Mouse (Mus musculus) brain, embryonic 18.5 days (tissue): ENCODE measurements around the gene Sun1.

Experiments used
- DNase-seq: peaks from one replicate; pipeline ENCODE4 v3.0.0-alpha.2; 2012; ENCODE audit warnings: low read depth, low spot score

Sun1 gene

GRCm38 (mm10) chr5:139251736-139252080 is 51.3 kb downstream of the Sun1 start:
- no peak for DNase-seq

- DNase-seq: peak; percentile 99
Measured at GRCm38 (mm10) chr5:139252081-139252909, 51.9 kb downstream of the Sun1 start, which contains the start of gene Get4. Gene Get4, plus strand, starts transcription at chr5:139252324.

- DNase-seq: no peak
Measured at GRCm38 (mm10) chr5:139252910-139253245, 52.4 kb downstream of the Sun1 start.

GRCm38 (mm10) chr5:139253301-139253741 is 52.9 kb downstream of the Sun1 start:
- no peak for DNase-seq

- no peak for DNase-seq
Measured at GRCm38 (mm10) chr5:139254938-139255337, 54.5 kb downstream of the Sun1 start.

GRCm38 (mm10) chr5:139255777-139256176 is 55.3 kb downstream of the Sun1 start:
- no peak for DNase-seq

GRCm38 (mm10) chr5:139256211-139256765 is 55.9 kb downstream of the Sun1 start:
- no peak for DNase-seq

GRCm38 (mm10) chr5:139257265-139257664 is 56.8 kb downstream of the Sun1 start:
- DNase-seq: no peak

GRCm38 (mm10) chr5:139257818-139258217 is 57.4 kb downstream of the Sun1 start:
- no peak for DNase-seq

GRCm38 (mm10) chr5:139258371-139259035 is 58.1 kb downstream of the Sun1 start:
- no peak for DNase-seq

- no peak for DNase-seq
Measured at GRCm38 (mm10) chr5:139259853-139260252, 59.4 kb downstream of the Sun1 start.

- DNase-seq: no peak
Measured at GRCm38 (mm10) chr5:139261403-139261802, 61.0 kb downstream of the Sun1 start.

GRCm38 (mm10) chr5:139267661-139268060 is 67.2 kb downstream of the Sun1 start:
- no peak for DNase-seq

GRCm38 (mm10) chr5:139270806-139271521 is 70.5 kb downstream of the Sun1 start:
- no peak for DNase-seq

- DNase-seq: no peak
Measured at GRCm38 (mm10) chr5:139271994-139272554, 71.6 kb downstream of the Sun1 start.

- no peak for DNase-seq
Measured at GRCm38 (mm10) chr5:139277287-139277686, 76.8 kb downstream of the Sun1 start.

GRCm38 (mm10) chr5:139281373-139282112 is 81.1 kb downstream of the Sun1 start:
- DNase-seq: no peak

GRCm38 (mm10) chr5:139282191-139282590 is 81.8 kb downstream of the Sun1 start:
- DNase-seq: no peak

- no peak for DNase-seq
Measured at GRCm38 (mm10) chr5:139283460-139284180, 83.2 kb downstream of the Sun1 start.

GRCm38 (mm10) chr5:139285383-139286067 is 85.1 kb downstream of the Sun1 start:
- no peak for DNase-seq
